Comparison of ENCODE assay signal across 20 mouse cellular contexts in genomic region chr1:128782286-128782685, GRCm38 (mm10).
A peak's percentile ranks its signal among the peaks of the same experiment; 100 is the strongest.
DNase-seq lines count a peak whose midpoint lies in the region; ATAC-seq lines count a peak whose summit lies in the region.
"Had no signal": no experiment of that assay in that cellular context is flagged by ENCODE, and none has a peak within 500 bp of the region (broad histone marks: within the 10 kb centered on the region; RNA-seq: fewer than 3 reads in every experiment).

No protein-coding gene starts in this region.

- no peak overlapping the region for H3K27ac ChIP-seq in hindbrain, embryonic 12.5 days
- H3K27ac ChIP-seq: embryonic facial prominence, embryonic 10.5 days; embryonic facial prominence, embryonic 12.5 days; forebrain, embryonic 13.5 days had no signal

- 95% methylated on average over 2 of the region's 2 CpGs for WGBS in hindbrain, embryonic 12.5 days

- no peaks in the 10 kb centered on the region for H3K4me1 ChIP-seq in hindbrain, embryonic 12.5 days
- H3K4me1 ChIP-seq: embryonic facial prominence, embryonic 10.5 days; embryonic facial prominence, embryonic 12.5 days; forebrain, embryonic 13.5 days had no signal

- H3K36me3 ChIP-seq in hindbrain, embryonic 12.5 days: no peaks in the 10 kb centered on the region
- H3K36me3 ChIP-seq: embryonic facial prominence, embryonic 10.5 days; embryonic facial prominence, embryonic 12.5 days; G1E had no signal

- H3K4me2 ChIP-seq in hindbrain, embryonic 12.5 days (replicated peaks): no peak overlapping the region
- H3K4me2 ChIP-seq: embryonic facial prominence, embryonic 12.5 days; forebrain, embryonic 13.5 days had no signal

- H3K27me3 ChIP-seq in hindbrain, embryonic 12.5 days: no peaks in the 10 kb centered on the region
- H3K27me3 ChIP-seq: CH12.LX; embryonic facial prominence, embryonic 12.5 days; forebrain, embryonic 13.5 days; Patski had no signal

- H3K9ac ChIP-seq in hindbrain, embryonic 12.5 days: no peak overlapping the region
- H3K9ac ChIP-seq: embryonic facial prominence, embryonic 12.5 days; forebrain, embryonic 13.5 days had no signal

- ATAC-seq in hindbrain, embryonic 12.5 days (ENCODE audit: low FRiP score): no peak
- ATAC-seq: CD4-positive, CD25-positive, alpha-beta regulatory T cell, adult 4 months; forebrain, embryonic 13.5 days; forebrain, embryonic 16.5 days; Patski had no signal

- 0 out of 2 replicates have a peak, but pooled peaks cover 2% of the 10 kb centered on the region for H3K9me3 ChIP-seq in hindbrain, embryonic 12.5 days (replicated peaks)
- H3K9me3 ChIP-seq: embryonic facial prominence, embryonic 10.5 days; embryonic facial prominence, embryonic 12.5 days; forebrain, embryonic 13.5 days had no signal

- DNase-seq in thymus, postnatal 0 days (ENCODE audit: low spot score): peak; percentile 23
- DNase-seq in thymus, adult 18-20 months: no peak
- DNase-seq in T-cell, adult 2 months (ENCODE audit: low spot score): peak; percentile 50
- DNase-seq in naive thymus-derived CD4-positive, alpha-beta T cell, adult 2 months (ENCODE audit: low read depth): peak; percentile 68
- no peak for DNase-seq in cerebellum, adult 9-10 months
- no peak for DNase-seq in thymus, postnatal 25 days
- DNase-seq: adrenal gland, adult 2 months; adrenal gland, postnatal 25 days; cerebellum, adult 11 months; cerebellum, adult 18-20 months; cerebellum, adult 8-10 months had no signal

- no peak overlapping the region for H3K4me3 ChIP-seq in hindbrain, embryonic 12.5 days
- H3K4me3 ChIP-seq: embryonic facial prominence, embryonic 10.5 days; embryonic facial prominence, embryonic 12.5 days; forebrain, embryonic 13.5 days had no signal

Comparison
In these comparisons a context has a peak if more than half of its experiments do, and no peak if none do; other contexts are left out.
1. DNase-seq: peak in thymus, postnatal 0 days (single experiment), T-cell, adult 2 months (single experiment) and naive thymus-derived CD4-positive, alpha-beta T cell, adult 2 months (single experiment); none in thymus, adult 18-20 months (0 of 2), cerebellum, adult 9-10 months (single experiment) and thymus, postnatal 25 days (single experiment).